Mouse (Mus musculus) left cerebral cortex, postnatal 25 days (tissue): ENCODE data around the gene Magohb. TPM values are rescaled to one million over a fixed set of nuclear protein-coding genes. Genes with fewer than 3 reads are reported as not detected.

Source experiments
- DNase-seq, 2 experiments: peaks; one replicate each; pipeline ENCODE4 v3.0.0; 2022; ENCODE audit warnings: low spot score in 2 of 2, mixed read lengths in 1 of 2
- intact Hi-C: fragments of 180-260 bp; cut with DNase I; formaldehyde crosslinking; loops from one replicate; pipeline ENCODE4 v1.15.1; 2025
- total RNA-seq, 2 experiments: library from RNA; stranded (reverse); gene quantifications; 2 replicates each; pipeline ENCODE4 v1.2.3; 2021

The Magohb gene
- total RNA-seq, 2 experiments from 2014 or later, result 6.1 to 8.5 TPM

- no peak for DNase-seq
Observed at GRCm38 (mm10) chr6:131269599-131269998, 23.4 kb downstream of the Magohb start.

GRCm38 (mm10) chr6:131264175-131264574 is 28.9 kb downstream of the Magohb start:
- no peak for DNase-seq
- intact Hi-C loops, result no loop called here

More at GRCm38 (mm10) chr6:131269599-131269998, 23.4 kb downstream of the Magohb start:
- intact Hi-C loops, result no loop called here

- no peak for DNase-seq
- intact Hi-C loops, result no loop called here
Observed at GRCm38 (mm10) chr6:131262778-131263177, 30.3 kb downstream of the Magohb start.

- intact Hi-C loops, result no loop called here
Observed at GRCm38 (mm10) chr6:131262009-131262408, 31.0 kb downstream of the Magohb start.

GRCm38 (mm10) chr6:131247206-131247605 is 45.8 kb downstream of the Magohb start, which contains the start of gene Klra2:
Gene Klra2 (minus strand): TSS chr6:131247362.
- intact Hi-C loops, result no loop called here
- no peak for DNase-seq

More at GRCm38 (mm10) chr6:131262009-131262408, 31.0 kb downstream of the Magohb start:
- no peak for DNase-seq

- intact Hi-C loops, result no loop called here
- DNase-seq, result no peak
Observed at GRCm38 (mm10) chr6:131245081-131245480, 48.0 kb downstream of the Magohb start.

Other genes with a start within 250 kb of the Magohb start
- under 1 TPM; 0.39 to 0.69 TPM for gene Klra2, start 45.9 kb downstream of the Magohb start, total RNA-seq
- gene Styk1, start 60.4 kb upstream of the Magohb start, total RNA-seq, result under 1 TPM; 0.14 to 0.25 TPM
- gene Ybx3, start 95.2 kb upstream of the Magohb start, total RNA-seq, result 10 to 100 TPM; 45.7 to 48.8 TPM
- not detected for gene 5430401F13Rik, start 193.2 kb upstream of the Magohb start, total RNA-seq
- not detected for gene Gm6619, start 193.2 kb upstream of the Magohb start, total RNA-seq